Mouse (Mus musculus) telencephalon, adult 2 months (tissue): ENCODE results near the gene Copz1.
"Not testable (repeated sequence)": the region's sequence is repeated elsewhere in the genome, so short reads cannot be mapped to it uniquely, and the experiment has no call there.

Source experiments
- DNase-seq: peaks from one replicate; pipeline ENCODE4 v3.0.0-alpha.2; 2011; ENCODE audit warnings: low read depth, low spot score

The Copz1 gene

DNA sequence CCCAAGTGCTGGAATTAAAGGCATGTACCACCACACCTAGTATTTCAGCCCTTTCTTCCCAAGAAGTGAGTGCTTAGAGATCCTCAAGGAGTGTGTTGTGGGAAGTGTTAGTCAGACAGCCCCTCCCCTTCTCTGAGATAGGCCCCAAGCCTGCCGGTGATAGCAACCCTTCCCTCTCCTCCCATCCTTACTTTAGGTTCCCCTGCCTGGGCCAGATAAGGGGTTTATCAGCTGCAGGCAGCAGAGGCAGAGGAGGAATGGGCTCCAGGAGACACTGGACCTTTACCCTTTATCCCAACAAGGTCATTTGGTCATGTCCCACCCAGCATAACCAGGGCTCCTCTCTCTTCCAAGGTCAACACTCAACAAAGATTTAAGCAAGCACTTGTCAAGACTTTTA, 20.9 kb upstream of the Copz1 start:
- no peak for DNase-seq

GRCm38 (mm10) chr15:103252660-103253059, 19.9 kb upstream of the Copz1 start:
- no peak for DNase-seq

DNA sequence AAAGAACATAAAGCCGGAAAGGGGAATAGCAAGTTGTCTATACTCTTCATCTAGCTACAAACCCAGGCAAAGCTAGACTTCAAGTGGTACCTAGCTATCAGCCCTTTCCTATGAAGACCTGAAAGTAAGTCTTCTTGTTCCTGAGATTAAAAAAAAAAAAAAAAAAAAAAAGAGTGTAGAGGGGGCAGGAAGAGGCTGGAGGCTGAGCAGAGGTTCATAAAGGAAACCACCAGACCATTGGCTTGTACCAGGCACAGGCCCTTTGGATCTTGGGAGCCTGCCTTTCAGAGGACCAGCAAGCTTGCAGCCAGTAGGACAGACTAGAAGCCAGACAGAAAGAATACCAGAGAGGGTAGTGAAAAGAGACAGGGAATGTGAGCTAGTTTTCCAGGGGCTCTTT, 19.2 kb upstream of the Copz1 start:
- no peak for DNase-seq

DNA sequence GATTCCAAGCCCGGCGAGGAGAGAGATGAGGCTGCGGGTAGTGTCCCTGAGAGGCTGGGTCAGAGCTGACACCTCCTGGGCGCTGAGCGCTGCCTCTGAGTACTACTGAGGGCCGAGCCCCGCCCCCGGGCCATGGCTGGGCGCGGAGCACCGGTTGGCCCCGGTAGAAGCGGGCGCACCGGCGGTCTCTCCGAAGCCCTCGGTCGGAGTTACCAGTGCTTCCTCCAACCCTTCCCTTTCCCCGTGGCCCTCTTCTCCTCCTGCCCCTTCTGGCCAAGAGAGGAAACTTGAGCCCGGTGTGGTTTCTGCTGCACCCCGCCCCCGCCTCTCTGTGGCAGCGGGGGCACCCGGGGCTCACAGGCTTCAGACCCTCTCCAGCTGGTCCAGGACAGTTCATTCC, 17.3 kb upstream of the Copz1 start:
- no peak for DNase-seq

- no peak for DNase-seq
Observed at GRCm38 (mm10) chr15:103256210-103256986, 16.1 kb upstream of the Copz1 start.

GRCm38 (mm10) chr15:103257790-103258728, 14.5 kb upstream of the Copz1 start, which contains the start of gene Nfe2:
Nfe2 (minus strand) TSS chr15:103258403.
- DNase-seq = no peak

- no peak for DNase-seq
Observed at GRCm38 (mm10) chr15:103259162-103259561, 13.4 kb upstream of the Copz1 start.

DNA sequence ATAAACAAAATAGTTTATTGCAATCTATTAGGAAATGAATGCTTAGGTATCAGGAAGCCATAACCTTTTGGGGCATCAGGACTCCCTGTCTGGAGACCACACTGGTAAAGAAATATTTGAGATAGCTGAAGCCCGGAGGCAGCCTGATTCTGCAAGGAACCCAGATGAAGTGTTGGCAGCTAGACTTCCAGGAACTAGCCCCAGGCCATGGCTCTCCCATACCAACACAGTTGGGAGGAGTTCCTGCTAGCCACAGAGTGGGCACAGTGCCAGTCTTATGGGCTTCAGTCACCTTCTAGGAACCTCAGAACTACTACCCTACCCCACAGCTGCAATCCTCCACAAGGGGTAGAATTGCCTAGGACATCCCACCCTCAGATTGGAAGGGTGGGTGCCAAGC, 12.5 kb upstream of the Copz1 start:
- no peak for DNase-seq

GRCm38 (mm10) chr15:103264794-103265193, 7.7 kb upstream of the Copz1 start:
- no peak for DNase-seq

GRCm38 (mm10) chr15:103268903-103269302, 3.6 kb upstream of the Copz1 start:
- DNase-seq = no peak

DNA sequence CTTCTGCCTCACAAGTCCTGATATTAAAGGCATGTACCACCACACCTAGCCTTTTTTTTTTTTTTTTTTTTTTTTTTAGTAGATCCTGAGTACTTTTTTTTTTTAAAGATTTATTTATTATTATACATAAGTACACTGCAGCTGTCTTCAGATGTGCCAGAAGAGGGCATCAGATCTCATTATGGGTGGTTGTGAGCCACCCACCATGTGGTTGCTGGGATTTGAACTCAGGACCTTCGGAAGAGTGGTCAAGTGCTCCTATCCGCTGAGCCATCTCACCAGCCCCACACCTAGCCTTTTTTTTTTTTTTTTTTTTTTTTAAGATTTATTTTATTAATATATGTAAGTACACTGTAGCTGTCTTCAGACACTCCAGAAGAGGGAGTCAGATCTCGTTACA, 3.4 kb downstream of the Copz1 start:
- not testable (repeated sequence) for DNase-seq

DNA sequence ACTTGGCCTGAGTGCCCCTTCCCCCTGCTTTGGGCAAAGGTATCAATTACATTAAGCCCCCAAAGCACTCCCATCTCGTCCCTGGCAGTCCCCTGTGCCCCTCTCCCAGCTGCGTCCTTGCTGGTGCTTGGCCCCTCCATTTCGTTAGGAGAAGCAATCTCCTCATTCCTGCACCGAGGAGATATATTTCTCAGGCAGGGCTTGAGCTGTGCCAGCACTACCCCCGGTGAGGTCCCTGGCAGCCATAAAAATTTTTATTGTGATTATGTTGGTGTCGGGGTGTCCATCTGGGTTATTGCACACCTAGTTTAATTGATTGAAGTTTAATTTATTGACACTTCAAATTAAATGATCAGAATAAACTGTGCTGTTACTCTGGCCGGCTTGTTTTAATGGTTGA, 5.4 kb downstream of the Copz1 start:
- no peak for DNase-seq

GRCm38 (mm10) chr15:103279750-103280149, 7.2 kb downstream of the Copz1 start:
- DNase-seq = no peak

- DNase-seq = no peak
Observed at GRCm38 (mm10) chr15:103280817-103281464, 8.4 kb downstream of the Copz1 start.

- DNase-seq = no peak
Observed at GRCm38 (mm10) chr15:103281465-103282205, 9.1 kb downstream of the Copz1 start.

- no peak for DNase-seq
Observed at GRCm38 (mm10) chr15:103284066-103284465, 11.6 kb downstream of the Copz1 start.

DNA sequence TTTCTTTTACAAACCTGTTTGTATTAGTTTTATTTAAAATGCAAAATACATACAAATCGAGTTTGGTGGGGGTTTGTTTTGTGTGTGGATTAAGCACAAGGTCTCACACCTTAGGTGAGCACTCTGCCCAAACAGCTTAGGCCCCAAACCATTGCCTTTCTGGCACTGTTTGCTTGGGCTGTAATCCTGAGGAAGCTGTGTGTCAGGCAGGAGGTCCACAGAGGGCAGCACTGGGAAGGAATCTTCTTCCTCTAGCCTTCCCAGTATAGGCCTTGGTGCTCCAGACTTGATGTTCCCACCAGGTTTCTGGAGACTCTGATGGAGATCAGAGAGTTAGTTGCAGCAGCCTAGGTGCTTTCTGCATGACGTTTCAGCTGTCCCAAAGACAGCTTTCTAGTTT, 12.1 kb downstream of the Copz1 start:
- no peak for DNase-seq

GRCm38 (mm10) chr15:103285778-103286417, 13.4 kb downstream of the Copz1 start:
- no peak for DNase-seq

DNA sequence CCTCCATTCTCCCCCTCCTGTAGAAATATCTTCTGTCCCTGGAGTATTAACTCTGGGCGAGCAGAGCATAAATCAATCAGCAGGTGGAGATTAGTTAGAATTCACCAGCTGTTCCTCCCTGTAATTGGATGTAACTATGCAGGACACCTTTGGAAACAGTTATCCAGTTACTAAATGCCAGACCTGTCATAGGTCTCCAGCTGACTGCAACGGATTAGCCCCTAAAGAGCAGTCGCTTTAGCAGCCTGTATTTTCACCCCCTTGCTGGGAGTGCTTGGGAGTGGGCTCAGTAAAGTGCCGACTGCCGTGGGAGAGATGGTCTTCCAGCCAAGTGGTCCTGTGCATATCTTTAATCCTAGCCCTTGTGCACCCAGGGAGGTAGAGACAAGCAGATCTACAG, 17.1 kb downstream of the Copz1 start:
- DNase-seq = no peak

DNA sequence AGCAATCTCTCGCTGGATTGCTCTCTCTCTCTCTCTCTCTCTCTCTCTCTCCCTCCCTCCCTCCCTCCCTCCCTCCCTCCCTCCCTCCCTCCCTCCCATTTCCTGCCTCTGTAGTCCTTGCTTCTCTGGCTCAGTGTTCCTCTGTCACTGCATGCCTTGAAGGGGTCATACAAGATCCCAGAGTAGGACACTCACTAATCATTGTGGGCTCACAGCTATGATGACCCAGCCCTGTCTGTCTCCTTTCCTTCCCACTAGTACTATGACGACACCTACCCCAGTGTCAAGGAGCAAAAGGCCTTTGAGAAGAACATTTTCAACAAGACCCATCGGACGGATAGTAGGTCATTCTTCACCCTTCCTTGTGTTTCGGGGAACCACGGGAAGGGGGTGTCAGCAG, 17.9 kb downstream of the Copz1 start:
- DNase-seq = no peak

- no peak for DNase-seq
Observed at GRCm38 (mm10) chr15:103290843-103291242, 18.3 kb downstream of the Copz1 start.
